Mouse (Mus musculus): ENCODE measurements at regions not wholly inside any gene's neighbourhood (a gene's known extent, or its start where the extent isn't known, plus 50 kb on each side); places are given as distances from the start of the nearest gene placed in this dataset.

DNA sequence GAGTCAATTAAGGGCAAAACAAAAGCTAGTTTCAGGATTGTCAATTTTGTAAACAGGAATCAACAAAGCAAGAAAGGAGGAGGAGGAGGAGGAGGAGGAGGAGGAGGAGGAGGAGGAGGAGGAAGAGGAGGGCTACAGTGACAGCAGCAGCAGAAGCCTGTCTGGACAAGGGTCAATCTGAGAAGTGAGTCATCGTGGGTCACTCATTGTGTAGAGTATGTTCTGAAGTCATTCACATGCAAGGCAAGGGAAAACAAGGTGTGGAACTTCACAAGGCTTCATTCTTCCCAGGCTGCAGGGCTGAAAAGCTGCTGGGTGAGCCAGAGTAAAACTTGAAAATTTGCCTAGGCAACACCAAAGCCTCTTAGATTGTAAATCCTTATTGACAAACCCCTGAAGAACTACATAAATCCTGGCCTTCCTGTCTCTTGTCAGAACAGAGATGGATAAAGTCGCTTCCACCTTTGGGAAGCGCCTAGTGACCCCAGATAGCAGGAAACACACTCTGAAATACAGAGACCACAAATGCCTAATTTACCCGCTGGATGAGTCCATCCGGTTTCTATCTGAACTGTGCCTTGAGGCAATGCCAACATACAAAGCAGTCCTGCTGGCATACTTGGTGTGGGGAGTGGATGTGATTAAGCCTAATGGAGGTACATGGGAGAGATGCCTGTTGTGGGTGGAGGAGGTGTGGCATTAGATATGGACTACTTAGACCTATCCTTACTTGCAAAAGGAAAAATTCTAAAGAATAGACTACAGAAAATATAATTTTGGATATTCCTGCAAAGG, 408.9 kb upstream of the Tbl1xr1 start:
- TF ChIP-seq CTCF (IDR thresholded peaks at IDR 0.05; ENCODE audit: low read depth): no peak
- no peak for TF ChIP-seq EP300 (optimal IDR thresholded peaks at IDR 0.05)
